In the genomic region with DNA sequence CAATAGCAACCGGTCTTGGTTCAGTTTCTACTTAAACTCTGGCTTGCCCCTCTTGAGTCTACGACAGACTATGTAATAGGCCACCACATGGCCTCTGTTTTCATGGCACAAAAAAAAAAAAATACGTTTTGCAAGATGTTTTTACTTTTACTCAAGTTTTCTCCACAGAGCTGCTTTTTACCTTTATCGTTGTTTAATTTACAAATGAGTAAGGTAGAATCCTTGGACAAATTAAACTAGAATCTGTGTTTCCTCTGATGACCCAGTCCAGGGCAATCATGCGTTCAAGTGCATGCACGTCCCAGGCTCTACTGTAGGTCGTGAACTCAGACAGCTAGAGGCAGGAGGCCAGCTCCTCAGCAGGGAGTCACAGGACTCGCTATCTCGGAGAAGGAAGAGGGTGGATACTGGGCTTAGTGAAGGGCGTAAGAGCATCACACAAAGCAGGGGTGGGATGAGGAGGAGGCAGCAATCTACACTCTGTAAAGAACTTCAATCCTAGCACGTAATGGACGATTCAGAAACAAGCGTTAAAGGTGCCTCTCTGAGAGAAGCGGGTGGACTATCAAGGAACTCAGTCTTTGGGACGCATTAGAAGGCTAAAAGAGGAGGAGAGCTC, we compare ENCODE assay signal across 8 mouse cellular contexts. TPM values are rescaled to one million over a fixed set of nuclear protein-coding genes. Genes with fewer than 3 reads are reported as not detected.
A peak's percentile ranks its signal among the peaks of the same experiment; 100 is the strongest.
DNase-seq lines count a peak whose midpoint lies in the region; ATAC-seq and TF ChIP-seq lines count a peak whose summit lies in the region.

No protein-coding gene starts in this region.

- H3K4me1 ChIP-seq in bone marrow, adult 2 months (ENCODE audit: control insufficient read depth, insufficient read depth, low read length), result no peaks in the 10 kb centered on the region; the same call in 1 of the 2 replicates
- peaks cover 10% of the 10 kb centered on the region; the same call in 1 of the 2 replicates for H3K4me1 ChIP-seq in embryonic fibroblast, embryonic 13.5 days (ENCODE audit: control insufficient read depth, insufficient read depth, low read length)
- H3K4me1 ChIP-seq in heart, embryonic 14.5 days (ENCODE audit: control insufficient read depth in 2 of 2, insufficient read depth in 2 of 2, low read length in 2 of 2), result peaks cover 20 to 55% of the 10 kb centered on the region in 2 experiments
- peaks cover 29% of the 10 kb centered on the region for H3K4me1 ChIP-seq in kidney, postnatal 0 days (replicated peaks; ENCODE audit: insufficient read depth, low read length)
- H3K4me1 ChIP-seq in lung, postnatal 0 days (ENCODE audit: insufficient read depth, low read depth, low read length), result peaks cover 24% of the 10 kb centered on the region

- no peaks in the 10 kb centered on the region for H3K27me3 ChIP-seq in heart, embryonic 14.5 days (ENCODE audit: control insufficient read depth, insufficient read depth, low read length)
- no peaks in the 10 kb centered on the region for H3K27me3 ChIP-seq in kidney, postnatal 0 days (ENCODE audit: insufficient read depth, low read length)
- no peaks in the 10 kb centered on the region for H3K27me3 ChIP-seq in lung, postnatal 0 days (replicated peaks; ENCODE audit: insufficient read depth, low read length)

- H3K9ac ChIP-seq in heart, embryonic 14.5 days (ENCODE audit: low read length), result peak overlapping the region; percentile 80
- H3K9ac ChIP-seq in kidney, postnatal 0 days (ENCODE audit: low read depth, low read length), result peak overlapping the region; percentile 76; the same call in 1 of the 2 replicates
- H3K9ac ChIP-seq in lung, postnatal 0 days (replicated peaks; ENCODE audit: low read depth), result peak overlapping the region; percentile 68

- under 1% methylated on average over 15 of the region's 15 CpGs for WGBS in bone marrow, adult 2 months
- 2% methylated on average over 15 of the region's 15 CpGs for WGBS in heart, embryonic 14.5 days
- under 1% methylated on average over 15 of the region's 15 CpGs for WGBS in kidney, postnatal 0 days
- WGBS in lung, postnatal 0 days, result 2% methylated on average over 15 of the region's 15 CpGs

- TF ChIP-seq POLR2A in bone marrow, adult 2 months (IDR thresholded peaks at IDR 0.05; ENCODE audit: borderline replicate concordance, control insufficient read depth, low read depth, low read length), result no peak
- TF ChIP-seq POLR2A in embryonic fibroblast, embryonic 13.5 days (IDR thresholded peaks at IDR 0.05; ENCODE audit: low read depth, low read length), result peak; percentile 71

- peak overlapping the region; percentile 98 for H3K4me2 ChIP-seq in heart, embryonic 14.5 days (ENCODE audit: low read length)
- H3K4me2 ChIP-seq in kidney, postnatal 0 days (ENCODE audit: low read length), result peak overlapping the region; percentile 90
- H3K4me2 ChIP-seq in lung, postnatal 0 days (replicated peaks; ENCODE audit: low read depth, low read length), result peak overlapping the region; percentile 65

- H3K27ac ChIP-seq in bone marrow, adult 2 months (ENCODE audit: control insufficient read depth, insufficient read depth, low read depth, low read length, poor library complexity), result peak overlapping the region; percentile 78
- peak overlapping the region; percentile 100 for H3K27ac ChIP-seq in embryonic fibroblast, embryonic 13.5 days (ENCODE audit: insufficient read depth, low read length)
- H3K27ac ChIP-seq in heart, embryonic 14.5 days (replicated peaks in 1 of 2; ENCODE audit: control insufficient read depth in 1 of 2, insufficient read depth in 1 of 2, low read depth in 2 of 2, low read length in 2 of 2), result peak overlapping the region; percentile 97 to 99
- peak overlapping the region; percentile 99 for H3K27ac ChIP-seq in kidney, postnatal 0 days
- H3K27ac ChIP-seq in lung, postnatal 0 days (ENCODE audit: low read length), result peak overlapping the region; percentile 97

- H3K4me3 ChIP-seq in bone marrow, adult 2 months (replicated peaks; ENCODE audit: control insufficient read depth, low read depth, low read length), result peak overlapping the region; percentile 57
- peak overlapping the region; percentile 6 for H3K4me3 ChIP-seq in embryonic fibroblast, embryonic 13.5 days (ENCODE audit: insufficient read depth, low read length)
- peak overlapping the region; percentile 69 to 83 for H3K4me3 ChIP-seq in heart, embryonic 14.5 days (ENCODE audit: control insufficient read depth in 1 of 2, insufficient read depth in 1 of 2, low read depth in 1 of 2, low read length in 2 of 2)
- peak overlapping the region; percentile 72 for H3K4me3 ChIP-seq in kidney, postnatal 0 days (replicated peaks; ENCODE audit: low read depth, low read length)
- peak overlapping the region; percentile 74 for H3K4me3 ChIP-seq in lung, postnatal 0 days (ENCODE audit: low read depth, low read length)

- no peaks in the 10 kb centered on the region for H3K9me3 ChIP-seq in heart, embryonic 14.5 days (ENCODE audit: control insufficient read depth, low read length)
- no peaks in the 10 kb centered on the region for H3K9me3 ChIP-seq in kidney, postnatal 0 days (replicated peaks; ENCODE audit: low read length)
- H3K9me3 ChIP-seq in lung, postnatal 0 days (ENCODE audit: low read length), result no peaks in the 10 kb centered on the region

- DNase-seq in ES-CJ7 (ENCODE audit: low read depth, low spot score), result peak; percentile 65
- peak; percentile 71 for DNase-seq in kidney, postnatal 0 days (ENCODE audit: low spot score)
- DNase-seq in lung, postnatal 0 days (ENCODE audit: low spot score), result peak; percentile 78
- DNase-seq in ovary, postnatal 14 days (ENCODE audit: low spot score), result peak; percentile 34
- DNase-seq in urinary bladder, postnatal 36 days (ENCODE audit: low spot score in 2 of 2), result peak; percentile 68 to 74

- ATAC-seq in heart, embryonic 14.5 days (ENCODE audit: insufficient number of reproducible peaks, insufficient read depth, low FRiP score, low read depth), result peak; percentile 16
- ATAC-seq in kidney, postnatal 0 days (replicated peaks; ENCODE audit: low FRiP score, low read depth), result no peak; the same call in 1 of the 2 replicates
- ATAC-seq in lung, postnatal 0 days, result peak; percentile 3; the same call in 1 of the 2 replicates

- no peak for TF ChIP-seq CTCF in bone marrow, adult 2 months (IDR thresholded peaks at IDR 0.05; ENCODE audit: control insufficient read depth, insufficient read depth, low read length)
- TF ChIP-seq CTCF in embryonic fibroblast, embryonic 13.5 days (IDR thresholded peaks at IDR 0.05; ENCODE audit: borderline replicate concordance, insufficient read depth, low read length), result no peak
- no peak for TF ChIP-seq CTCF in kidney, postnatal 0 days (IDR thresholded peaks at IDR 0.05; ENCODE audit: low read depth)
- no peak for TF ChIP-seq CTCF in lung, postnatal 0 days (IDR thresholded peaks at IDR 0.05)

- TF ChIP-seq EP300 in lung, postnatal 0 days (IDR thresholded peaks at IDR 0.05), result no peak

- peaks cover 46% of the 10 kb centered on the region for H3K36me3 ChIP-seq in heart, embryonic 14.5 days (ENCODE audit: control insufficient read depth, insufficient read depth, low read length)
- H3K36me3 ChIP-seq in kidney, postnatal 0 days (ENCODE audit: insufficient read depth, low read length), result peaks cover 15% of the 10 kb centered on the region; the same call in 1 of the 2 replicates
- peaks cover 19% of the 10 kb centered on the region; the same call in 1 of the 2 replicates for H3K36me3 ChIP-seq in lung, postnatal 0 days (ENCODE audit: insufficient read depth, low read length)

RNA-seq across cellular contexts. Expression of a gene that starts 0.9 kb away (rescaled TPM):
- 75.9 and 131 TPM in 2 replicates for polyA plus RNA-seq in bone marrow, adult 2 months (2011; ENCODE audit: insufficient read depth, insufficient read length, low replicate concordance, missing spikeins)
- 26.4 and 27.2 TPM in 2 replicates for polyA plus RNA-seq in embryonic fibroblast, embryonic 13.5 days (2011; ENCODE audit: insufficient read length, low read depth, missing spikeins)
- polyA plus RNA-seq in heart, embryonic 14.5 days (2014; fragmentation: Nextera tagmentation; extraction: Ambion mirVana), result 13.8 and 16.1 TPM in 2 replicates
- polyA plus RNA-seq in kidney, postnatal 0 days (2015; fragmentation: Nextera tagmentation; extraction: Ambion mirVana), result 10.5 and 10.7 TPM in 2 replicates
- 13.5 and 14.2 TPM in 2 replicates for polyA plus RNA-seq in lung, postnatal 0 days (2015; fragmentation: Nextera tagmentation; extraction: Ambion mirVana)

RNA-seq across cellular contexts. Expression of a gene that starts 21.9 kb away (rescaled TPM):
- 41.6 and 85.0 TPM in 2 replicates for polyA plus RNA-seq in bone marrow, adult 2 months (2011; ENCODE audit: insufficient read depth, insufficient read length, low replicate concordance, missing spikeins)
- 105 and 110 TPM in 2 replicates for polyA plus RNA-seq in embryonic fibroblast, embryonic 13.5 days (2011; ENCODE audit: insufficient read length, low read depth, missing spikeins)
- polyA plus RNA-seq in heart, embryonic 14.5 days (2014; fragmentation: Nextera tagmentation; extraction: Ambion mirVana), result 76.1 and 76.2 TPM in 2 replicates
- 99.1 and 103 TPM in 2 replicates for polyA plus RNA-seq in kidney, postnatal 0 days (2015; fragmentation: Nextera tagmentation; extraction: Ambion mirVana)
- 61.1 and 63.1 TPM in 2 replicates for polyA plus RNA-seq in lung, postnatal 0 days (2015; fragmentation: Nextera tagmentation; extraction: Ambion mirVana)

RNA-seq across cellular contexts. Expression of a gene that starts 23.5 kb away (rescaled TPM):
- 68.6 and 115 TPM in 2 replicates for polyA plus RNA-seq in bone marrow, adult 2 months (2011; ENCODE audit: insufficient read depth, insufficient read length, low replicate concordance, missing spikeins)
- 149 and 162 TPM in 2 replicates for polyA plus RNA-seq in embryonic fibroblast, embryonic 13.5 days (2011; ENCODE audit: insufficient read length, low read depth, missing spikeins)
- 126 and 137 TPM in 2 replicates for polyA plus RNA-seq in heart, embryonic 14.5 days (2014; fragmentation: Nextera tagmentation; extraction: Ambion mirVana)
- 177 and 190 TPM in 2 replicates for polyA plus RNA-seq in kidney, postnatal 0 days (2015; fragmentation: Nextera tagmentation; extraction: Ambion mirVana)
- polyA plus RNA-seq in lung, postnatal 0 days (2015; fragmentation: Nextera tagmentation; extraction: Ambion mirVana), result 198 and 204 TPM in 2 replicates

RNA-seq across cellular contexts. Expression of a gene that starts 26.5 kb away (rescaled TPM):
- polyA plus RNA-seq in bone marrow, adult 2 months (2011; ENCODE audit: insufficient read depth, insufficient read length, low replicate concordance, missing spikeins), result 1.7 and 2.3 TPM in 2 replicates
- 0.80 and 1.6 TPM in 2 replicates for polyA plus RNA-seq in embryonic fibroblast, embryonic 13.5 days (2011; ENCODE audit: insufficient read length, low read depth, missing spikeins)
- 0.42 and 1.2 TPM in 2 replicates for polyA plus RNA-seq in heart, embryonic 14.5 days (2014; fragmentation: Nextera tagmentation; extraction: Ambion mirVana)
- 0.28 and 0.47 TPM in 2 replicates for polyA plus RNA-seq in kidney, postnatal 0 days (2015; fragmentation: Nextera tagmentation; extraction: Ambion mirVana)
- polyA plus RNA-seq in lung, postnatal 0 days (2015; fragmentation: Nextera tagmentation; extraction: Ambion mirVana), result 0.12 and 0.25 TPM in 2 replicates

RNA-seq across cellular contexts. Expression of a gene that starts 32.1 kb away (rescaled TPM):
- polyA plus RNA-seq in bone marrow, adult 2 months (2011; ENCODE audit: insufficient read depth, insufficient read length, low replicate concordance, missing spikeins), result 30.1 and 77.2 TPM in 2 replicates
- 0.18 TPM in 1 of 2 replicates, not detected in the other for polyA plus RNA-seq in embryonic fibroblast, embryonic 13.5 days (2011; ENCODE audit: insufficient read length, low read depth, missing spikeins)
- polyA plus RNA-seq in heart, embryonic 14.5 days (2014; fragmentation: Nextera tagmentation; extraction: Ambion mirVana), result 1.3 and 2.4 TPM in 2 replicates
- 3.7 and 3.8 TPM in 2 replicates for polyA plus RNA-seq in kidney, postnatal 0 days (2015; fragmentation: Nextera tagmentation; extraction: Ambion mirVana)
- polyA plus RNA-seq in lung, postnatal 0 days (2015; fragmentation: Nextera tagmentation; extraction: Ambion mirVana), result 8.5 TPM in 2 replicates

Comparison
In these comparisons a context has a peak if more than half of its experiments do, and no peak if none do; other contexts are left out.
1. H3K4me3 ChIP-seq: peak in every context shown above with its lines; median percentile 76 in heart, embryonic 14.5 days; 74 in lung, postnatal 0 days; 72 in kidney, postnatal 0 days; 57 in bone marrow, adult 2 months; 6 in embryonic fibroblast, embryonic 13.5 days.